Mouse (Mus musculus) splenic B cell, adult 2 months (primary cell): ENCODE results near the gene Irf6.

Experiments used
- DNase-seq: peaks from one replicate; pipeline ENCODE4 v3.0.0-alpha.2; 2011; ENCODE audit warnings: low read depth, low spot score
- H3K27me3 ChIP-seq: 2 replicates; pipeline ENCODE4 v1.6.1; 2012; ENCODE audit warnings: mild to moderate bottlenecking, low read length, moderate library complexity, mixed read lengths; ENCODE audit not compliant: control insufficient read depth, poor library complexity, insufficient read depth, severe bottlenecking
- H3K36me3 ChIP-seq: 2 replicates; pipeline ENCODE4 v1.6.1; 2012; ENCODE audit warnings: mild to moderate bottlenecking, low read length, moderate library complexity, mixed read lengths; ENCODE audit not compliant: control insufficient read depth, poor library complexity, insufficient read depth, severe bottlenecking

The Irf6 gene

GRCm38 (mm10) chr1:193200640-193201382, 47.9 kb downstream of the Irf6 start:
- Histone ChIP-seq H3K36me3 (peaks cover 29% of the 10 kb centered on the region; the same call in 1 of the 2 replicates), H3K27me3 (no peaks in the 10 kb centered on the region)
- DNase-seq: no peak

GRCm38 (mm10) chr1:193201383-193201778, 48.5 kb downstream of the Irf6 start, which contains the start of gene Traf3ip3:
Traf3ip3 (minus strand) TSS chr1:193201703.
- H3K36me3 ChIP-seq: peaks cover 26% of the 10 kb centered on the region; the same call in 1 of the 2 replicates
- DNase-seq: peak; percentile 95
- no peaks in the 10 kb centered on the region for H3K27me3 ChIP-seq

- no peak for DNase-seq
- H3K36me3 ChIP-seq: peaks cover 8% of the 10 kb centered on the region; the same call in 1 of the 2 replicates
- H3K27me3 ChIP-seq: no peaks in the 10 kb centered on the region
Observed at GRCm38 (mm10) chr1:193203821-193204220, 50.9 kb downstream of the Irf6 start.

- Histone ChIP-seq H3K36me3 (no peaks in the 10 kb centered on the region; the same call in 1 of the 2 replicates), H3K27me3 (no peaks in the 10 kb centered on the region)
- DNase-seq: no peak
Observed at GRCm38 (mm10) chr1:193205431-193205830, 52.5 kb downstream of the Irf6 start.

GRCm38 (mm10) chr1:193207503-193207902, 54.6 kb downstream of the Irf6 start, which contains the start of gene Lamb3:
Lamb3 (plus strand) TSS chr1:193207699.
- peak; percentile 75 for DNase-seq

GRCm38 (mm10) chr1:193208178-193208577, 55.3 kb downstream of the Irf6 start:
- Histone ChIP-seq H3K36me3 (no peaks in the 10 kb centered on the region; the same call in 1 of the 2 replicates), H3K27me3 (no peaks in the 10 kb centered on the region)
- peak; percentile 85 for DNase-seq

More at GRCm38 (mm10) chr1:193207503-193207902, 54.6 kb downstream of the Irf6 start, which contains the start of gene Lamb3:
- no peaks in the 10 kb centered on the region; the same call in 1 of the 2 replicates for H3K36me3 ChIP-seq
- H3K27me3 ChIP-seq: no peaks in the 10 kb centered on the region

GRCm38 (mm10) chr1:193211371-193211770, 58.5 kb downstream of the Irf6 start:
- Histone ChIP-seq H3K27me3 (no peaks in the 10 kb centered on the region), H3K36me3 (peaks cover 2% of the 10 kb centered on the region; the same call in 1 of the 2 replicates)
- DNase-seq: no peak

- Histone ChIP-seq H3K27me3 (no peaks in the 10 kb centered on the region), H3K36me3 (peaks cover 2% of the 10 kb centered on the region; the same call in 1 of the 2 replicates)
- DNase-seq: no peak
Observed at GRCm38 (mm10) chr1:193214053-193214452, 61.1 kb downstream of the Irf6 start.

- peaks cover 2% of the 10 kb centered on the region; the same call in 1 of the 2 replicates for H3K36me3 ChIP-seq
- H3K27me3 ChIP-seq: no peaks in the 10 kb centered on the region
- DNase-seq: no peak
Observed at GRCm38 (mm10) chr1:193216000-193216399, 63.1 kb downstream of the Irf6 start.

- Histone ChIP-seq H3K36me3 (peaks cover 3% of the 10 kb centered on the region; the same call in 1 of the 2 replicates), H3K27me3 (no peaks in the 10 kb centered on the region)
- no peak for DNase-seq
Observed at GRCm38 (mm10) chr1:193220408-193220807, 67.5 kb downstream of the Irf6 start.
